Mouse (Mus musculus) cerebellum, adult 2 months (tissue): Measurements from ENCODE around the gene 9430038I01Rik. TPM values are rescaled to one million over a fixed set of nuclear protein-coding genes. Genes with fewer than 3 reads are reported as not detected.

Experiments
- DNase-seq, 2 experiments: peaks; one replicate each; pipeline ENCODE4 v3.0.0; 2021
- H3K27ac ChIP-seq: fragments of 200-500 bp; 2 replicates; pipeline ENCODE4 v1.5.1; 2012; ENCODE audit warnings: low read length, control low read depth, inconsistent platforms; ENCODE audit not compliant: insufficient read depth
- H3K27me3 ChIP-seq: fragments of 200-500 bp; 2 replicates; pipeline ENCODE4 v1.6.1; 2012; ENCODE audit warnings: inconsistent platforms, mild to moderate bottlenecking, low read length, moderate library complexity; ENCODE audit not compliant: control insufficient read depth, insufficient read depth
- H3K4me1 ChIP-seq: fragments of 200-500 bp; 2 replicates; pipeline ENCODE4 v1.6.1; 2011; ENCODE audit warnings: low read length; ENCODE audit not compliant: control insufficient read depth, insufficient read depth
- H3K4me3 ChIP-seq: fragments of 200-500 bp; replicated peaks from 2 replicates; pipeline ENCODE3; 2011; ENCODE audit warnings: mild to moderate bottlenecking, low read depth, low read length, control low read depth; ENCODE audit not compliant: insufficient read depth
- CTCF ChIP-seq: fragments of 200-500 bp; IDR thresholded peaks from 2 replicates; pipeline ENCODE4 v1.5.1; 2011; ENCODE audit warnings: low read depth, mild to moderate bottlenecking, control low read depth, low read length, moderate library complexity, borderline replicate concordance; ENCODE audit not compliant: insufficient read depth
- POLR2A ChIP-seq: fragments of 200-500 bp; IDR thresholded peaks from 2 replicates; pipeline ENCODE4 v1.6.1; 2011; ENCODE audit warnings: low read length, control low read depth, borderline replicate concordance; ENCODE audit not compliant: insufficient read depth
- WGBS: fragments of 180-500 bp; shearing (Covaris S2); methylation state at CpG from one replicate; pipeline ENCODE4 v1.1.7; 2018; 5-methylcytosine and 5-hydroxymethylcytosine counted together
- polyA plus RNA-seq: library from polyadenylated mRNA; depleted of rRNA; stranded (reverse); fragments of >200 nt; gene quantifications from 2 replicates; pipeline ENCODE4 v1.2.3, GENCODE M21; 2012

The 9430038I01Rik gene
- polyA plus RNA-seq, 1 experiment = 3.0 TPM

DNA sequence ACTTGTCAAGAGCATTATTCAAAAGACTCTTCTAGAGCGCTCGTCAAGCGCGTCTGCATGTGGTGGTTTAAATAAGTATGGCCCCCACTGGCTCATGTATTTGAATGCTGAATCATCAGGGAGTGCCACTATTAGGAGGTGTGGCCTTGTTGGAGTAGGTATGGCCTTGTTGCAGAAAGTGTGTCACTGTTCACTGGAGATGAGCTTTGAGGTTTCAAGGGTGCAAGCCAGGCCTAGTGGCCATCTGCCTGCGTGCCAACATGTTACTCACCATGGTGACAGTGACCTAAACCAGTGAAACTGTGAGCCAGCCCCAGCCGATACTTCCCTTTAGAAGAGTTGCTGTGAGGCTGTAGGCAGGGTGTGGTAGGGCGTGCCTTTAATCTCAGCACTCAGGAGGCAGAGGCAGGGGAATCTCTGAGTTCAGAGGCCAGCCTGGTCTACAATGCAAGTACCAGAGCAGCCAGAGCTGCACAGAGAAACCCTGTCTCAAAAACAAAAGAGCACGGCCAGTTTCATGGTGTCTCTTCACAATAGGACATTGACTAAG, 13.1 kb downstream of the 9430038I01Rik start:
- no peak overlapping the region for H3K4me3 ChIP-seq
- no peak for DNase-seq
- TF ChIP-seq POLR2A (no peak), CTCF (no peak)
- H3K27ac ChIP-seq = no peak overlapping the region
- WGBS = 90% methylated on average over 8 of the region's 8 CpGs
- H3K4me1 ChIP-seq = no peaks in the 10 kb centered on the region
- no peaks in the 10 kb centered on the region for H3K27me3 ChIP-seq

DNA sequence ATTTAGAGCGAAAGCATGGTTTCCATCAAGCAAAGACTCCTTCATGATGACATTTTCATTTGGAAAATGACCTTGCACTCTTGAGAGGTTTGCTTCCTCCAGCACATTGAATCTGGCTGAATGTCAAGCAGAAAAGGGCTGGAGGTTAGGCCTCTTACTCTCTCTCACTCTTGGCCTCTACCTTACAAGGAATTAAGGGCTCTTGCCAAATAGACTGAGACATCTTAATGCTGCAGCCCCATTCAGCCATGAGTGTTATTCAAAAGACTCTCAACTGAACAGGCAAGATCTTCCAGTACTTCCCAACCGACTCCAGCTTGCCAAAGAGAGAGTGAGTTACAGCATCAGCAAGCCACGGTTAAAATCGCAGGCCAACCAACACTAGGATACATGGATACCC, 15.1 kb downstream of the 9430038I01Rik start:
- no peak overlapping the region for H3K27ac ChIP-seq
- H3K27me3 ChIP-seq = no peaks in the 10 kb centered on the region
- 85% methylated on average over 4 of the region's 4 CpGs for WGBS
- no peaks in the 10 kb centered on the region for H3K4me1 ChIP-seq
- TF ChIP-seq CTCF (no peak), POLR2A (no peak)
- H3K4me3 ChIP-seq = no peak overlapping the region
- no peak for DNase-seq

DNA sequence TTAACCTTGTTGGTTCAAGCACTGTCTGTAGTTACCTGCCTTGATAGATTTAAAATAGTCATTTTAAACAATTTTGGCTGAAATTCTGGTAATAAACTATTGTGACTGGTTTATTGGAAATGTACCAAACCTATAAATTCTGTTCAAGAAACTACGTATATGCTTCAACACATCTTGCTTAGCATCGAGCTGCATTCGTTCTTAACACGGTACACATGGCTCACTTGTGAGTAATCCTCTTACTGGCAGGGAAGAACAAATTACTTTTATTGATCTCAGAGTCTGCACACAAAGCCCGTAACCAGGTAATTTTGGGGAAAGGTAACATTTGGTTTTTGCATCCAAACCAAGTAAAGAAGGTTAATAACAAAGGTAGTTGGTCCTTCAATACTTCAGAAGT, 22.7 kb downstream of the 9430038I01Rik start:
- no peak overlapping the region for H3K4me3 ChIP-seq
- H3K27me3 ChIP-seq = no peaks in the 10 kb centered on the region
- no peak for TF ChIP-seq CTCF
- no peak for TF ChIP-seq POLR2A
- no peaks in the 10 kb centered on the region for H3K4me1 ChIP-seq
- no peak for DNase-seq
- 96% methylated on average over 5 of the region's 5 CpGs for WGBS
- no peak overlapping the region for H3K27ac ChIP-seq

DNA sequence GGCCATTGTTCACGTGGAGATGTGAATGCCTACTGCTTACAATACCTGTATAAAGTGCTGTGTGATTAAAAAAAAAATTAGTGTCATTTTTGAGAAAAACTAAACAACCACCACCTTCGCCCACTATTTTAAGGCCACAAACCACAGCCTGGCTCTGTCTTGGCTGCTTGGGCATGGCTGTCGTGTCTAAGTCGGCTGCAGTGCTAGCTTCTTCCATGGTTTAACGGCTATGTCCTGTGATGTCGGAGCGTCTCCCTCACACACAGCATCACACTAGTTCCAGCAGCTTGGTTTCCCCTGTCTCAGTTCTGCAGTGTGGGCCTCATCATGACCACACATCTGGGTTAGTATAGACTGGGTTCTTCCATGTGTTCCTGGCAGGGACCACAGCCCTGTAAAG, 35.6 kb downstream of the 9430038I01Rik start:
- 97% methylated on average over 7 of the region's 7 CpGs for WGBS
- TF ChIP-seq POLR2A = no peak
- no peak for TF ChIP-seq CTCF
- H3K27me3 ChIP-seq = no peaks in the 10 kb centered on the region; the same call in 1 of the 2 replicates
- H3K4me1 ChIP-seq = no peaks in the 10 kb centered on the region
- no peak overlapping the region for H3K27ac ChIP-seq
- H3K4me3 ChIP-seq = no peak overlapping the region
- no peak for DNase-seq

DNA sequence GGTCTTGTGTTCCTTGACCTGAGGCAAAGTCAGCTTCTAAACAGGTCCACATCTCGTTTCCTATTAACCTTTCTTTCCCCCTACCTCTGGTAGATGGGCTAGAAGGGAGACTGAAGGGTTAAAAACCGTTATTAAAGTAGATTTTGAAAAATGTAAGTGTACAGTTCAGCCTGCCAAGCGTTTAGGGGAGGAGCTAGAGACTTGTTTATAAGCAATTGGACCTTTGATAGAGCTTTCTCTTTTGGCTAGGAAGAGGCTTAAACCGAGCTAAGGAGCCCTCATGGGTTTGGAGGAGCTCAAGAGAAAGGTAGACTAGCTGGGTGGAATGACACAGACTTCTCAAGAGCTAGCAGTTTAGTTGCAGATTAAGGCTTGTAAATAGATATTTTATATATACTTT, 38.8 kb downstream of the 9430038I01Rik start:
- Histone ChIP-seq H3K27ac (no peak overlapping the region), H3K4me3 (no peak overlapping the region), H3K27me3 (no peaks in the 10 kb centered on the region; the same call in 1 of the 2 replicates), H3K4me1 (no peaks in the 10 kb centered on the region)
- no peak for TF ChIP-seq POLR2A
- DNase-seq = no peak
- 65% methylated on average over 4 of the region's 4 CpGs for whole genome bisulfite sequencing

DNA sequence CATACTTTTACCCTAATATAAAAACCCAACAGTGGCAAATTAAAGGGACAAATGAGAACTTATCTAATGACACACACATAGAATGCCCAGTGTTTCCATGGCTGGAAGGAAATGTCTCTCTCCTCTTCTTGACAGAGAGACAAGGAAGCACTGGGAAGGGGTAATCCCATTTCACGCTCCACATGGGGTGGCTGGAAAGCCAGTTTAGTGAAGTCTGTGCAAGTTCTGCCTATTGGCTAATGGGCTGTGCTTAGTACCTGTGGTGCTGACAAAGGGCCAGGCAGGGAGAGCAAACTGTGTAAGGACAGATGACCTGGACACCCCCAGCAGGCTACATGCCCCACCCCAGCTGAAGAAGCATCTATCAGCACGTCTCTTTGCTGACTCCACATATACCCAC, 40.4 kb downstream of the 9430038I01Rik start:
- H3K4me3 ChIP-seq = no peak overlapping the region
- WGBS = 21% methylated on average over 2 of the region's 2 CpGs
- TF ChIP-seq POLR2A = no peak
- no peak for TF ChIP-seq CTCF
- no peaks in the 10 kb centered on the region; the same call in 1 of the 2 replicates for H3K27me3 ChIP-seq
- no peak for DNase-seq
- H3K4me1 ChIP-seq = no peaks in the 10 kb centered on the region
- H3K27ac ChIP-seq = no peak overlapping the region

- 59% methylated on average over 4 of the region's 4 CpGs for WGBS
- no peak for DNase-seq
- Histone ChIP-seq H3K27me3 (no peaks in the 10 kb centered on the region; the same call in 1 of the 2 replicates), H3K27ac (no peak overlapping the region), H3K4me3 (no peak overlapping the region), H3K4me1 (no peaks in the 10 kb centered on the region)
- TF ChIP-seq CTCF (no peak), POLR2A (no peak)
Measured at GRCm38 (mm10) chr7:137366736-137367135, 43.8 kb downstream of the 9430038I01Rik start.

DNA sequence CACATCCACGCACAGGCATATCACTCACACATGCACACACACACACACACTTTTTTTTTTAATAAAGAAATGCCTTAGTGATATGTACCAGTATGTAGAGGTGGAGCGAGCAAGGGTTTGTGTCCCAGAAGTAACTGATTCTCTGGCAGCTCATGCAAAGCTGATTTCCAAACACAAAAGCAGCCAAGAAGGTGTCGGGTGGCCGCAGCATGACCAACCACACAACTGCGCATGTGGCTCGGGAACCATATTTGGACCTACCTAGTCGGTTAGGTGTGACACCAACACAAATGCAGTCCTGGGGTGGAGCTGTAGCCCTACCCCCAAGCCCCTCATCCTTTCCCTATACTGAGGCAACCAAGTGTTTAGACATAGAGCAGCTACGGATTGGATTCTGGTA, 45.5 kb downstream of the 9430038I01Rik start:
- Histone ChIP-seq H3K27me3 (no peaks in the 10 kb centered on the region; the same call in 1 of the 2 replicates), H3K4me1 (no peaks in the 10 kb centered on the region), H3K4me3 (no peak overlapping the region), H3K27ac (no peak overlapping the region)
- DNase-seq = no peak
- WGBS = 25% methylated on average over 8 of the region's 8 CpGs
- no peak for TF ChIP-seq CTCF
- TF ChIP-seq POLR2A = no peak

- no peak overlapping the region for H3K27ac ChIP-seq
- H3K4me3 ChIP-seq = no peak overlapping the region
- H3K27me3 ChIP-seq = no peaks in the 10 kb centered on the region; the same call in 1 of the 2 replicates
- H3K4me1 ChIP-seq = no peaks in the 10 kb centered on the region
- TF ChIP-seq CTCF = no peak
- no peak for TF ChIP-seq POLR2A
- DNase-seq = no peak
- WGBS = 10% methylated on average over 7 of the region's 7 CpGs
Measured at GRCm38 (mm10) chr7:137364571-137364970, 46.0 kb downstream of the 9430038I01Rik start.
